7 mouse cellular contexts compared by ENCODE assay signal in genomic region chr11:86894171-86894577, GRCm38 (mm10).
DNase-seq lines count a peak whose midpoint lies in the region; ATAC-seq lines count a peak whose summit lies in the region.

No protein-coding gene starts in this region.

- peaks cover 4% of the 10 kb centered on the region; the same call in 1 of the 2 replicates for H3K4me1 ChIP-seq in intestine, embryonic 15.5 days (replicated peaks)
- peaks cover 42% of the 10 kb centered on the region for H3K4me1 ChIP-seq in midbrain, embryonic 10.5 days

- peak overlapping the region; percentile 26 for H3K4me3 ChIP-seq in intestine, embryonic 15.5 days (replicated peaks)
- peak overlapping the region; percentile 44 for H3K4me3 ChIP-seq in midbrain, embryonic 10.5 days

- H3K9me3 ChIP-seq in intestine, embryonic 15.5 days, result no peaks in the 10 kb centered on the region
- no peaks in the 10 kb centered on the region for H3K9me3 ChIP-seq in midbrain, embryonic 10.5 days (replicated peaks)

- peak; percentile 86 for DNase-seq in adrenal gland, adult 18-20 months (ENCODE audit: low spot score in 2 of 2)
- peak; percentile 90 for DNase-seq in embryo, embryonic 10.5 days (ENCODE audit: low spot score)
- DNase-seq in gastrocnemius, postnatal 36 days, result peak; percentile 64 to 80
- peak; percentile 85 to 88 for DNase-seq in left cerebral cortex, postnatal 25 days (ENCODE audit: low spot score in 2 of 2)
- DNase-seq in midbrain, embryonic 10.5 days (ENCODE audit: low spot score), result peak; percentile 83
- DNase-seq in skeletal muscle tissue, adult 2 months (ENCODE audit: low read depth, low spot score), result peak; percentile 62

- H3K9ac ChIP-seq in intestine, embryonic 15.5 days, result peak overlapping the region; percentile 45

- H3K4me2 ChIP-seq in intestine, embryonic 15.5 days (replicated peaks), result peak overlapping the region; percentile 77

- no peaks in the 10 kb centered on the region for H3K36me3 ChIP-seq in intestine, embryonic 15.5 days
- H3K36me3 ChIP-seq in midbrain, embryonic 10.5 days, result no peaks in the 10 kb centered on the region

- H3K27me3 ChIP-seq in intestine, embryonic 15.5 days (replicated peaks), result no peaks in the 10 kb centered on the region
- H3K27me3 ChIP-seq in midbrain, embryonic 10.5 days (ENCODE audit: low read depth, poor library complexity, severe bottlenecking), result peaks cover 7% of the 10 kb centered on the region

- 4% methylated on average over 19 of the region's 19 CpGs for WGBS in intestine, embryonic 15.5 days
- 9% methylated on average over 19 of the region's 19 CpGs for WGBS in midbrain, embryonic 10.5 days

- intact Hi-C loops in gastrocnemius, postnatal 36 days (cut with DNase I), result loop anchor here (10.0 kb wide), 1 partner anchor 101 kb away; the partner anchor contains the start of gene Ypel2
- intact Hi-C loops in left cerebral cortex, postnatal 25 days (cut with DNase I), result loop anchor here (10.0 kb wide), 1 partner anchor 101 kb away; the partner anchor contains the start of gene Ypel2

- no peak overlapping the region for H3K27ac ChIP-seq in intestine, embryonic 15.5 days
- peak overlapping the region; percentile 49; the same call in 1 of the 2 replicates for H3K27ac ChIP-seq in midbrain, embryonic 10.5 days (replicated peaks)

- ATAC-seq in intestine, embryonic 15.5 days, result peak; percentile 76
